Mouse (Mus musculus): ENCODE results near the gene Pde4d.

DNA sequence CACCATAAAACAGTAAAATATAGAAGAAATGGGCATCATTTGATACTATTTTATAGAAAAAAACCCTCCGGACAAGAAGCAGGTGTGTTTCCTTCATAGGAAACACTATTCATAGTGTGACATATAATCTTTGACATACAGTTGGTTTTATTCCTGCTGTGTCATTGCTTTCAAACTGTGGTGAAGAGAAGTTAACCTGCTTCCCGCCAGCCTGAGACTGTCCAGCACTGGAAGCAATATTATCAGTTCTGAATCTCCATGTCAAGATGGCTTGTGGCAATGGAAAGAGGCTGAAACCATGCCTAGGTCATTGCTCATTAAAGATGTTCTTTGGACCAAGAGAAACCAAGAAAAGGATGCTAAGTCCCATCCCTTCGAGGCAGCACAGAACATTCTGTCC, 265.3 kb downstream of the Pde4d start:
- TF ChIP-seq CTCF (IDR thresholded peaks at IDR 0.05; ENCODE audit: low read depth) (no peak), EP300 (optimal IDR thresholded peaks at IDR 0.05) (no peak)

Data from stomach, postnatal 0 days (tissue).